In genomic region chr1:72141893-72142480, GRCm38 (mm10) we compare ENCODE assay signal across 8 mouse cellular contexts.
DNase-seq lines count a peak whose midpoint lies in the region; ATAC-seq and TF ChIP-seq lines count a peak whose summit lies in the region.

No protein-coding gene starts in this region.

- peak overlapping the region; percentile 43; the same call in 1 of the 2 replicates for H3K4me2 ChIP-seq in CH12.LX (ENCODE audit: insufficient read depth, low read depth, poor library complexity, severe bottlenecking)
- H3K4me2 ChIP-seq in heart, embryonic 13.5 days, result peak overlapping the region; percentile 69
- H3K4me2 ChIP-seq in kidney, postnatal 0 days (ENCODE audit: low read length), result peak overlapping the region; percentile 35; the same call in 1 of the 2 replicates
- no peak overlapping the region; the same call in 1 of the 2 replicates for H3K4me2 ChIP-seq in liver, postnatal 0 days (ENCODE audit: low read depth, low read length)
- H3K4me2 ChIP-seq in neural tube, embryonic 14.5 days (ENCODE audit: low read depth, low read length), result peak overlapping the region; percentile 36

- no peak overlapping the region for H3K4me3 ChIP-seq in CH12.LX (replicated peaks in 1 of 3; ENCODE audit: low read depth in 2 of 3, low read length in 2 of 3, poor library complexity in 1 of 3)
- H3K4me3 ChIP-seq in heart, embryonic 13.5 days, result peak overlapping the region; percentile 42
- H3K4me3 ChIP-seq in kidney, postnatal 0 days (replicated peaks; ENCODE audit: low read depth, low read length), result no peak overlapping the region
- H3K4me3 ChIP-seq in liver, postnatal 0 days (ENCODE audit: low read depth, low read length), result no peak overlapping the region
- H3K4me3 ChIP-seq in neural tube, embryonic 14.5 days (ENCODE audit: low read depth, low read length), result no peak overlapping the region

- TF ChIP-seq POLR2A in CH12.LX (IDR thresholded peaks at IDR 0.05; ENCODE audit: low read depth, low read length), result no peak

- H3K36me3 ChIP-seq in CH12.LX (replicated peaks in 1 of 2; ENCODE audit: control insufficient read depth in 1 of 2, insufficient read depth in 1 of 2, low read length in 1 of 2), result no peaks in the 10 kb centered on the region
- H3K36me3 ChIP-seq in heart, embryonic 13.5 days, result no peaks in the 10 kb centered on the region
- H3K36me3 ChIP-seq in kidney, postnatal 0 days (ENCODE audit: insufficient read depth, low read length), result no peaks in the 10 kb centered on the region
- H3K36me3 ChIP-seq in liver, postnatal 0 days (replicated peaks; ENCODE audit: insufficient read depth, low read length), result no peaks in the 10 kb centered on the region
- H3K36me3 ChIP-seq in neural tube, embryonic 14.5 days (ENCODE audit: control insufficient read depth, insufficient read depth, low read length), result no peaks in the 10 kb centered on the region

- in situ Hi-C loops in CH12.LX (cut with MboI; ENCODE audit: low pct_ligation_motif_present, low pct_unique_long_range_greater_than_20kb, low sequenced_read_pairs), result no loop called here

- H3K79me2 ChIP-seq in CH12.LX (replicated peaks; ENCODE audit: control insufficient read depth, extremely low read depth, insufficient read depth, poor library complexity, severe bottlenecking), result no peaks in the 10 kb centered on the region

- peak; percentile 84 for TF ChIP-seq RAD21 in CH12.LX (IDR thresholded peaks at IDR 0.05; ENCODE audit: low read depth, low read length)

- H3K27me3 ChIP-seq in CH12.LX (replicated peaks), result no peaks in the 10 kb centered on the region
- no peaks in the 10 kb centered on the region for H3K27me3 ChIP-seq in heart, embryonic 13.5 days (replicated peaks)
- H3K27me3 ChIP-seq in kidney, postnatal 0 days (ENCODE audit: insufficient read depth, low read length), result no peaks in the 10 kb centered on the region
- H3K27me3 ChIP-seq in liver, postnatal 0 days (ENCODE audit: insufficient read depth, low read length), result no peaks in the 10 kb centered on the region
- H3K27me3 ChIP-seq in neural tube, embryonic 14.5 days (ENCODE audit: control insufficient read depth, insufficient read depth, low read length), result no peaks in the 10 kb centered on the region

- H3K9ac ChIP-seq in CH12.LX (ENCODE audit: insufficient read depth, low read depth), result no peak overlapping the region
- H3K9ac ChIP-seq in heart, embryonic 13.5 days, result peak overlapping the region; percentile 76
- no peak overlapping the region for H3K9ac ChIP-seq in kidney, postnatal 0 days (ENCODE audit: low read depth, low read length)
- H3K9ac ChIP-seq in liver, postnatal 0 days (replicated peaks), result no peak overlapping the region
- no peak overlapping the region; the same call in 1 of the 2 replicates for H3K9ac ChIP-seq in neural tube, embryonic 14.5 days (replicated peaks; ENCODE audit: low read depth, low read length)

- peak; percentile 77 for DNase-seq in CH12.LX (ENCODE audit: extremely low read depth)
- DNase-seq in NIH3T3 (ENCODE audit: low read depth), result peak; percentile 95
- DNase-seq in kidney, postnatal 0 days (ENCODE audit: low spot score), result peak; percentile 90
- DNase-seq in liver, postnatal 0 days, result peak; percentile 69
- DNase-seq in urinary bladder, postnatal 4 days (ENCODE audit: low spot score in 2 of 2), result no peak

- dilution Hi-C loops in CH12.LX (cut with MboI; ENCODE audit: extremely low pct_ligation_motif_present, extremely low pct_unique_long_range_greater_than_20kb, low sequenced_read_pairs), result no loop called here

- WGBS in heart, embryonic 13.5 days, result 5% methylated on average over 11 of the region's 11 CpGs
- 5% methylated on average over 11 of the region's 11 CpGs for WGBS in kidney, postnatal 0 days
- WGBS in liver, postnatal 0 days (ENCODE audit: insufficient replicate concordance), result 5% methylated on average over 11 of the region's 11 CpGs
- WGBS in neural tube, embryonic 14.5 days, result 3% methylated on average over 11 of the region's 11 CpGs

- no peaks in the 10 kb centered on the region for H3K9me3 ChIP-seq in CH12.LX (replicated peaks; ENCODE audit: low read length)
- H3K9me3 ChIP-seq in heart, embryonic 13.5 days, result no peaks in the 10 kb centered on the region
- H3K9me3 ChIP-seq in kidney, postnatal 0 days (replicated peaks; ENCODE audit: low read length), result no peaks in the 10 kb centered on the region
- no peaks in the 10 kb centered on the region for H3K9me3 ChIP-seq in liver, postnatal 0 days (ENCODE audit: low read length)
- H3K9me3 ChIP-seq in neural tube, embryonic 14.5 days (ENCODE audit: control insufficient read depth, low read length), result no peaks in the 10 kb centered on the region

- H3K4me1 ChIP-seq in CH12.LX (ENCODE audit: control insufficient read depth in 1 of 2, insufficient read depth in 2 of 2), result peaks cover 0 to 4% of the 10 kb centered on the region in 2 experiments; a peak in 1 of 4 replicates
- H3K4me1 ChIP-seq in heart, embryonic 13.5 days, result peaks cover 3% of the 10 kb centered on the region
- H3K4me1 ChIP-seq in kidney, postnatal 0 days (replicated peaks; ENCODE audit: insufficient read depth, low read length), result no peaks in the 10 kb centered on the region
- no peaks in the 10 kb centered on the region; the same call in 1 of the 2 replicates for H3K4me1 ChIP-seq in liver, postnatal 0 days (ENCODE audit: insufficient read depth)
- H3K4me1 ChIP-seq in neural tube, embryonic 14.5 days (ENCODE audit: control insufficient read depth, insufficient read depth, low read length), result no peaks in the 10 kb centered on the region

- peak; percentile 83 to 97 for TF ChIP-seq CTCF in CH12.LX (conservative IDR thresholded peaks at IDR 0.05 in 1 of 2, IDR thresholded peaks at IDR 0.05 in 1 of 2; ENCODE audit: low read depth in 2 of 2, low read length in 2 of 2)
- TF ChIP-seq CTCF in kidney, postnatal 0 days (IDR thresholded peaks at IDR 0.05; ENCODE audit: low read depth), result peak; percentile 96
- peak; percentile 92 for TF ChIP-seq CTCF in liver, postnatal 0 days (IDR thresholded peaks at IDR 0.05; ENCODE audit: low read depth)

- no peak for TF ChIP-seq EP300 in CH12.LX (IDR thresholded peaks at IDR 0.05; ENCODE audit: low read length)
- TF ChIP-seq EP300 in liver, postnatal 0 days (IDR thresholded peaks at IDR 0.05; ENCODE audit: low read depth), result no peak

- no peak overlapping the region for H3K27ac ChIP-seq in CH12.LX (ENCODE audit: insufficient read depth, low read depth)
- no peak overlapping the region for H3K27ac ChIP-seq in heart, embryonic 13.5 days (replicated peaks)
- no peak overlapping the region for H3K27ac ChIP-seq in kidney, postnatal 0 days
- no peak overlapping the region for H3K27ac ChIP-seq in liver, postnatal 0 days (ENCODE audit: low read depth)
- no peak overlapping the region for H3K27ac ChIP-seq in neural tube, embryonic 14.5 days (ENCODE audit: low read depth, low read length)

- peak; percentile 99 for ATAC-seq in common myeloid progenitor, adult 5-6 weeks (replicated peaks; ENCODE audit: low read depth, poor library complexity, severe bottlenecking)
- no peak for ATAC-seq in heart, embryonic 13.5 days (ENCODE audit: extremely low read depth, insufficient number of reproducible peaks, low FRiP score, low TSS enrichment)
- ATAC-seq in kidney, postnatal 0 days (replicated peaks; ENCODE audit: low FRiP score, low read depth), result no peak; the same call in 1 of the 2 replicates
- ATAC-seq in liver, postnatal 0 days, result peak; percentile 57
- peak; percentile 88 for ATAC-seq in neural tube, embryonic 14.5 days (ENCODE audit: low read depth)

TF ChIP-seq in CH12.LX, 34 proteins besides CTCF, POLR2A, EP300 and RAD21:
- TF ChIP-seq USF1 (IDR thresholded peaks at IDR 0.05; ENCODE audit: low read depth, low read length) (no peak), ETS1 (conservative IDR thresholded peaks at IDR 0.05; ENCODE audit: low read depth, low read length) (no peak), MEF2A (IDR thresholded peaks at IDR 0.05; ENCODE audit: borderline replicate concordance, low read depth, low read length) (0 out of 2 replicates have a peak, but pooled peaks have one; percentile 19), HCFC1 (IDR thresholded peaks at IDR 0.05; ENCODE audit: low read depth, low read length) (no peak), SMC3 (IDR thresholded peaks at IDR 0.05; ENCODE audit: low read depth, low read length) (peak; percentile 40), ZNF384 (IDR thresholded peaks at IDR 0.05; ENCODE audit: low read depth, low read length) (no peak), MAX (IDR thresholded peaks at IDR 0.05; ENCODE audit: low read length) (0 out of 2 replicates have a peak, but pooled peaks have one; percentile 10), TBP (conservative IDR thresholded peaks at IDR 0.05; ENCODE audit: low read depth, low read length) (no peak), RCOR1 (conservative IDR thresholded peaks at IDR 0.05; ENCODE audit: low read depth, low read length) (no peak), ELF1 (IDR thresholded peaks at IDR 0.05; ENCODE audit: low read depth, low read length) (peak; percentile 67), MAZ (IDR thresholded peaks at IDR 0.05; ENCODE audit: low read depth, low read length) (peak; percentile 49; the same call in 1 of the 2 replicates), TCF12 (IDR thresholded peaks at IDR 0.05; ENCODE audit: low read depth, low read length) (no peak), UBTF (IDR thresholded peaks at IDR 0.05; ENCODE audit: low read depth, low read length) (no peak), MYC (IDR thresholded peaks at IDR 0.05; ENCODE audit: low read depth, low read length) (0 out of 2 replicates have a peak, but pooled peaks have one; percentile 55), BHLHE40 (IDR thresholded peaks at IDR 0.05; ENCODE audit: low read depth, low read length) (peak; percentile 70)
TF ChIP-seq in CH12.LX: peak in this region for 7.

Comparison
In these comparisons a context has a peak if more than half of its experiments do, and no peak if none do; other contexts are left out.
1. DNase-seq: peak in CH12.LX (single experiment), NIH3T3 (single experiment), kidney, postnatal 0 days (single experiment) and liver, postnatal 0 days (single experiment); none in urinary bladder, postnatal 4 days (0 of 2).
2. ATAC-seq: peak in common myeloid progenitor, adult 5-6 weeks (single experiment), liver, postnatal 0 days (single experiment) and neural tube, embryonic 14.5 days (single experiment); none in heart, embryonic 13.5 days (single experiment) and kidney, postnatal 0 days (single experiment).
3. Peak in every context shown above with its lines, with median percentiles within 50 percentile points of each other: CTCF ChIP-seq.